Mouse (Mus musculus) left cerebral cortex, postnatal 14 days (tissue): ENCODE measurements around the gene Nectin2. TPM values are rescaled to one million over a fixed set of nuclear protein-coding genes. Genes with fewer than 3 reads are reported as not detected.

Experiments
- DNase-seq, 2 experiments: peaks; one replicate each; pipeline ENCODE4 v3.0.0; 2021 to 2022; ENCODE audit warnings: low spot score in 2 of 2, mixed read lengths in 1 of 2
- intact Hi-C: fragments of 180-260 bp; cut with DNase I; formaldehyde crosslinking; loops from one replicate; pipeline ENCODE4 v1.15.1; 2025
- total RNA-seq, 2 experiments: library from RNA; stranded (reverse); gene quantifications; 2 replicates each; pipeline ENCODE4 v1.2.3; 2021

The Nectin2 gene
- total RNA-seq, 2 experiments from 2014 or later = 11.6 to 15.2 TPM

- no peak for DNase-seq
- intact Hi-C loops = no loop called here
Observed at GRCm38 (mm10) chr7:19676662-19677061, 73.6 kb downstream of the Nectin2 start.

GRCm38 (mm10) chr7:19675824-19676223 is 74.5 kb downstream of the Nectin2 start:
- DNase-seq = no peak
- intact Hi-C loops = no loop called here

- intact Hi-C loops = no loop called here
- DNase-seq = no peak
Observed at GRCm38 (mm10) chr7:19673083-19673699, 77.1 kb downstream of the Nectin2 start.

GRCm38 (mm10) chr7:19671511-19671910 is 78.8 kb downstream of the Nectin2 start:
- no peak for DNase-seq
- intact Hi-C loops = no loop called here

- intact Hi-C loops = loop anchor here (2.0 kb wide), 1 partner anchor 32 kb away; no protein-coding TSS in a partner anchor
- DNase-seq = peak; percentile 96 to 98
Observed at GRCm38 (mm10) chr7:19668947-19669721, 81.1 kb downstream of the Nectin2 start.

- DNase-seq = no peak
- intact Hi-C loops = no loop called here
Observed at GRCm38 (mm10) chr7:19667434-19667833, 82.8 kb downstream of the Nectin2 start.

- no peak for DNase-seq
- intact Hi-C loops = no loop called here
Observed at GRCm38 (mm10) chr7:19666750-19667149, 83.5 kb downstream of the Nectin2 start.

Other genes with a start within 250 kb of the Nectin2 start
- gene Bloc1s3, start 242.1 kb downstream of the Nectin2 start, total RNA-seq = 1 to 10 TPM; 7.1 to 7.2 TPM
- 10 to 100 TPM; 17.7 to 18.1 TPM for gene Trappc6a, start 242.1 kb downstream of the Nectin2 start, total RNA-seq
- gene Nkpd1, start 232.6 kb downstream of the Nectin2 start, total RNA-seq = 1 to 10 TPM in 1 of 2 experiments, under 1 TPM in 1; 0.68 to 1.1 TPM
- gene Ppp1r37, start 187.4 kb downstream of the Nectin2 start, total RNA-seq = 10 to 100 TPM; 87.9 to 98.8 TPM
- gene Zfp296, start 173.2 kb downstream of the Nectin2 start, total RNA-seq = under 1 TPM; 0.51 to 0.68 TPM
- 10 to 100 TPM; 43.8 to 46.0 TPM for gene Gemin7, start 172.9 kb downstream of the Nectin2 start, total RNA-seq
- gene Clasrp, start 146.0 kb downstream of the Nectin2 start, total RNA-seq = 10 to 100 TPM; 84.4 to 84.6 TPM
- 1 to 10 TPM; 6.1 to 6.3 TPM for gene Relb, start 121.0 kb downstream of the Nectin2 start, total RNA-seq
- 100 to 1,000 TPM; 156 to 159 TPM for gene Clptm1, start 85.5 kb downstream of the Nectin2 start, total RNA-seq
- gene Apoc2, start 72.5 kb downstream of the Nectin2 start, total RNA-seq = not detected
- not detected for gene Gm44805, start 69.1 kb downstream of the Nectin2 start, total RNA-seq
- gene Apoc4, start 69.0 kb downstream of the Nectin2 start, total RNA-seq = not detected
- 1 to 10 TPM; 2.2 to 3.3 TPM for gene Apoc1, start 57.8 kb downstream of the Nectin2 start, total RNA-seq
- 1,000 to 10,000 TPM; 1,873 to 2,039 TPM for gene Apoe, start 51.3 kb downstream of the Nectin2 start, total RNA-seq
- gene Tomm40, start 35.0 kb downstream of the Nectin2 start, total RNA-seq = 100 to 1,000 TPM; 104 to 120 TPM
- gene Bcam, start 20.5 kb upstream of the Nectin2 start, total RNA-seq = 10 to 100 TPM; 10.7 to 11.0 TPM
- gene Cblc, start 46.3 kb upstream of the Nectin2 start, total RNA-seq = not detected
- gene Bcl3, start 72.3 kb upstream of the Nectin2 start, total RNA-seq = 1 to 10 TPM in 1 of 2 experiments, not detected in 1; 1.2 TPM
- gene Gm19345, start 101.5 kb upstream of the Nectin2 start, total RNA-seq = 1 to 10 TPM; 3.0 to 4.1 TPM
- not detected for gene Ceacam16, start 110.8 kb upstream of the Nectin2 start, total RNA-seq
- not detected for gene Ceacam19, start 137.5 kb upstream of the Nectin2 start, total RNA-seq
- gene Pvr, start 170.7 kb upstream of the Nectin2 start, total RNA-seq = 10 to 100 TPM; 10.1 to 11.4 TPM
- not detected for gene Igsf23, start 200.3 kb upstream of the Nectin2 start, total RNA-seq
- gene Ceacam20, start 214.9 kb upstream of the Nectin2 start, total RNA-seq = not detected
- gene Nlrp9b, start 241.0 kb upstream of the Nectin2 start, total RNA-seq = not detected